ENCODE assay signal across 9 mouse cellular contexts in the genomic region with DNA sequence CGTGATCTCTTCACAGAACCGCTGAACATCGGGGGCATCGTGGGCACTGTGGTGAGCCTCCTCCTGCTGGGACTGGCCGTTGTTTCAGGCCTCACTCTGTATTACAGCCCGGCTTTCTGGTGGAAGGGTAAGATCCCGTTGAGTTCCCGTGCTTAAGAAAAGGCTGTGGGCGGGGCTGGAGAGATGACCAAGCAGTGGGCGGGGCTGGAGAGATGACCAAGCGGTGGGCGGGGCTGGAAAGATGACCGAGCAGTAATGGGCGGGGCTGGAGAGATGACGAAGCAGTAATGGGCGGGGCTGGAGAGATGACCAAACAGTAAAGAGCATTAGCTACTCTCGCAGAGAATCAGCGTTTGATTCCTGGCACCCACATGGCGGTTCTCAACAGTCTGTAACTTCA. TPM values are rescaled to one million over a fixed set of nuclear protein-coding genes. Genes with fewer than 3 reads are reported as not detected.
DNase-seq lines count a peak whose midpoint lies in the region; ATAC-seq and TF ChIP-seq lines count a peak whose summit lies in the region.
"Had no signal": no experiment of that assay in that cellular context is flagged by ENCODE, and none has a peak within 500 bp of the region (broad histone marks: within the 10 kb centered on the region; RNA-seq: fewer than 3 reads in every experiment).

No protein-coding gene starts in this region.

- no peak overlapping the region for H3K27ac ChIP-seq in forebrain, embryonic 14.5 days (ENCODE audit: low read depth, low read length)
- H3K27ac ChIP-seq in hindbrain, embryonic 13.5 days = no peak overlapping the region
- peak overlapping the region; percentile 76; the same call in 1 of the 2 replicates for H3K27ac ChIP-seq in testis, adult 2 months (ENCODE audit: control insufficient read depth, insufficient read depth, low read depth, low read length)
- H3K27ac ChIP-seq: embryonic facial prominence, embryonic 12.5 days had no signal

- TF ChIP-seq CTCF in testis, adult 2 months (IDR thresholded peaks at IDR 0.05; ENCODE audit: control insufficient read depth, insufficient read depth, insufficient replicate concordance, low read depth, low read length) = no peak

- no peaks in the 10 kb centered on the region for H3K4me1 ChIP-seq in forebrain, embryonic 14.5 days (ENCODE audit: control insufficient read depth, insufficient read depth, low read length)
- H3K4me1 ChIP-seq in hindbrain, embryonic 13.5 days (replicated peaks) = no peaks in the 10 kb centered on the region
- H3K4me1 ChIP-seq in testis, adult 2 months (ENCODE audit: control insufficient read depth, insufficient read depth, low read length) = peaks cover 5% of the 10 kb centered on the region

- H3K9ac ChIP-seq in forebrain, embryonic 14.5 days (ENCODE audit: low read length) = no peak overlapping the region
- H3K9ac ChIP-seq in hindbrain, embryonic 13.5 days = no peak overlapping the region
- H3K9ac ChIP-seq: embryonic facial prominence, embryonic 12.5 days had no signal

- TF ChIP-seq POLR2A in testis, adult 2 months (IDR thresholded peaks at IDR 0.05; ENCODE audit: control insufficient read depth, low read depth, low read length) = 0 out of 2 replicates have a peak, but pooled peaks have one; percentile 17

- no peak overlapping the region for H3K4me2 ChIP-seq in forebrain, embryonic 14.5 days (ENCODE audit: low read length)
- peak overlapping the region; percentile 21; the same call in 1 of the 2 replicates for H3K4me2 ChIP-seq in hindbrain, embryonic 13.5 days
- H3K4me2 ChIP-seq: embryonic facial prominence, embryonic 12.5 days had no signal

- ATAC-seq in forebrain, embryonic 14.5 days = peak; percentile 32; the same call in 1 of the 2 replicates
- no peak for ATAC-seq in hindbrain, embryonic 13.5 days (ENCODE audit: low FRiP score)
- ATAC-seq in megakaryocyte progenitor cell, adult 5-6 weeks (replicated peaks; ENCODE audit: poor library complexity) = peak; percentile 45; the same call in 1 of the 2 replicates

- intact Hi-C loops in left cerebral cortex, postnatal 25 days (cut with DNase I) = no loop called here

- no peaks in the 10 kb centered on the region for H3K9me3 ChIP-seq in forebrain, embryonic 14.5 days (replicated peaks; ENCODE audit: control insufficient read depth, low read length)
- H3K9me3 ChIP-seq in hindbrain, embryonic 13.5 days = no peaks in the 10 kb centered on the region

- 22% methylated on average over 19 of the region's 19 CpGs for WGBS in forebrain, embryonic 14.5 days
- 25% methylated on average over 19 of the region's 19 CpGs for WGBS in hindbrain, embryonic 13.5 days

- H3K36me3 ChIP-seq in forebrain, embryonic 14.5 days (ENCODE audit: control insufficient read depth, insufficient read depth, low read length) = no peaks in the 10 kb centered on the region
- H3K36me3 ChIP-seq in hindbrain, embryonic 13.5 days = no peaks in the 10 kb centered on the region
- H3K36me3 ChIP-seq in testis, adult 2 months (ENCODE audit: control insufficient read depth, insufficient read depth, low read length) = no peaks in the 10 kb centered on the region

- peak; percentile 93 for DNase-seq in ZHBTc4 (ENCODE audit: low read depth, low spot score)
- DNase-seq in c-Kit-positive CD71-positive TER-119-positive erythroid progenitor cells, embryonic 14.5 days (ENCODE audit: low spot score) = peak; percentile 65
- peak; percentile 58 for DNase-seq in forebrain, embryonic 14.5 days (ENCODE audit: low spot score)
- DNase-seq in left cerebral cortex, postnatal 25 days (ENCODE audit: low spot score in 2 of 2) = peak; percentile 37 to 52
- no peak for DNase-seq in thymus, postnatal 36 days

- no peak overlapping the region for H3K4me3 ChIP-seq in forebrain, embryonic 14.5 days (ENCODE audit: low read depth, low read length)
- H3K4me3 ChIP-seq in hindbrain, embryonic 13.5 days = no peak overlapping the region
- H3K4me3 ChIP-seq in testis, adult 2 months (ENCODE audit: control insufficient read depth, low read depth, low read length) = peak overlapping the region; percentile 87
- H3K4me3 ChIP-seq: embryonic facial prominence, embryonic 12.5 days had no signal

- no peaks in the 10 kb centered on the region for H3K27me3 ChIP-seq in forebrain, embryonic 14.5 days (replicated peaks; ENCODE audit: control insufficient read depth, insufficient read depth, low read length)
- no peaks in the 10 kb centered on the region for H3K27me3 ChIP-seq in hindbrain, embryonic 13.5 days
- no peaks in the 10 kb centered on the region for H3K27me3 ChIP-seq in testis, adult 2 months (ENCODE audit: control insufficient read depth, insufficient read depth, low read length)
- H3K27me3 ChIP-seq: embryonic facial prominence, embryonic 12.5 days had no signal

RNA-seq across cellular contexts. Expression of a gene that starts 8.8 kb away (rescaled TPM):
- polyA plus RNA-seq in forebrain, embryonic 14.5 days (2014; fragmentation: Nextera tagmentation; extraction: Ambion mirVana) = 115 and 180 TPM in 2 replicates
- 181 and 194 TPM in 2 replicates for polyA plus RNA-seq in hindbrain, embryonic 13.5 days (2015; fragmentation: Nextera tagmentation; extraction: Ambion mirVana)
- 100 to 1,000 TPM; 319 to 325 TPM for total RNA-seq in left cerebral cortex, postnatal 25 days (2021)
- total RNA-seq in megakaryocyte progenitor cell, adult 5-6 weeks (2015) = 8.6 and 8.7 TPM in 2 replicates
- 11.3 and 27.1 TPM in 2 replicates for total RNA-seq in megakaryocyte progenitor cell, adult 5-6 weeks (2017)
- 48.8 and 56.3 TPM in 2 replicates for polyA plus RNA-seq in testis, adult 2 months (2012; rRNA removed)

RNA-seq across cellular contexts. Expression of a gene that starts 29.4 kb away (rescaled TPM):
- polyA plus RNA-seq in forebrain, embryonic 14.5 days (2014; fragmentation: Nextera tagmentation; extraction: Ambion mirVana) = 0.69 and 1.1 TPM in 2 replicates
- polyA plus RNA-seq in hindbrain, embryonic 13.5 days (2015; fragmentation: Nextera tagmentation; extraction: Ambion mirVana) = 1.5 and 1.9 TPM in 2 replicates
- 1 to 10 TPM; 1.4 to 3.3 TPM for total RNA-seq in left cerebral cortex, postnatal 25 days (2021)
- 0.49 and 1.7 TPM in 2 replicates for total RNA-seq in megakaryocyte progenitor cell, adult 5-6 weeks (2015)
- 0.83 and 2.4 TPM in 2 replicates for total RNA-seq in megakaryocyte progenitor cell, adult 5-6 weeks (2017)
- 13.0 and 16.6 TPM in 2 replicates for polyA plus RNA-seq in testis, adult 2 months (2012; rRNA removed)

RNA-seq across cellular contexts. Expression of a gene that starts 40.6 kb away (rescaled TPM):
- polyA plus RNA-seq in forebrain, embryonic 14.5 days (2014; fragmentation: Nextera tagmentation; extraction: Ambion mirVana) = 47.6 and 54.7 TPM in 2 replicates
- polyA plus RNA-seq in hindbrain, embryonic 13.5 days (2015; fragmentation: Nextera tagmentation; extraction: Ambion mirVana) = 33.7 and 37.5 TPM in 2 replicates
- 10 to 100 TPM; 20.4 to 24.7 TPM for total RNA-seq in left cerebral cortex, postnatal 25 days (2021)
- total RNA-seq in megakaryocyte progenitor cell, adult 5-6 weeks (2015) = 53.9 and 61.7 TPM in 2 replicates
- total RNA-seq in megakaryocyte progenitor cell, adult 5-6 weeks (2017) = 53.1 and 60.4 TPM in 2 replicates
- polyA plus RNA-seq in testis, adult 2 months (2012; rRNA removed) = 3.6 and 5.7 TPM in 2 replicates

Comparison
In these comparisons a context has a peak if more than half of its experiments do, and no peak if none do; other contexts are left out.
1. DNase-seq: peak in ZHBTc4 (single experiment), c-Kit-positive CD71-positive TER-119-positive erythroid progenitor cells, embryonic 14.5 days (single experiment), forebrain, embryonic 14.5 days (single experiment) and left cerebral cortex, postnatal 25 days (2 of 2); none in thymus, postnatal 36 days (0 of 2).